Mouse (Mus musculus): ENCODE results near the gene Tmem41b. TPM values are rescaled to one million over a fixed set of nuclear protein-coding genes. Genes with fewer than 3 reads are reported as not detected.
"Not testable (repeated sequence)": the region's sequence is repeated elsewhere in the genome, so short reads cannot be mapped to it uniquely, and the experiment has no call there.

Gene Tmem41b
- 69.5 and 75.6 TPM in 2 replicates for polyA plus RNA-seq (2015; fragmentation: Nextera tagmentation; extraction: Ambion mirVana)

GRCm38 (mm10) chr7:109986775-109987174 is at the start of gene Tmem41b:
Gene Tmem41b (minus strand): TSS chr7:109986929.
- Histone ChIP-seq H3K27ac (peak within 1 kb of the TSS; percentile 84), H3K4me3 (peak within 1 kb of the TSS; percentile 64), H3K4me1 (replicated peaks) (peaks cover 21% of the 10 kb centered on the region), H3K4me2 (peak within 1 kb of the TSS; percentile 64), H3K9ac (peak within 1 kb of the TSS; percentile 82)
- H3K9me3 ChIP-seq, H3K27me3 ChIP-seq, H3K36me3 ChIP-seq: not testable (repeated sequence)
- WGBS, result 39% methylated on average over 6 of the region's 6 CpGs
- peak; percentile 23 for ATAC-seq (ENCODE audit: low FRiP score)

- no peak overlapping the region for H3K4me2 ChIP-seq
- H3K36me3 ChIP-seq, result peaks cover 41% of the 10 kb centered on the region
- 91% methylated on average over 3 of the region's 3 CpGs for WGBS
- H3K9me3 ChIP-seq, result no peaks in the 10 kb centered on the region
- no peaks in the 10 kb centered on the region for H3K4me1 ChIP-seq (replicated peaks)
- H3K27me3 ChIP-seq, result no peaks in the 10 kb centered on the region
- no peak overlapping the region for H3K4me3 ChIP-seq
- no peak for ATAC-seq (ENCODE audit: low FRiP score)
- H3K9ac ChIP-seq, result no peak overlapping the region
- no peak overlapping the region for H3K27ac ChIP-seq
Observed at GRCm38 (mm10) chr7:110030342-110030741, 43.6 kb upstream of the Tmem41b start.

GRCm38 (mm10) chr7:110028826-110029225 is 42.1 kb upstream of the Tmem41b start:
- no peak overlapping the region for H3K27ac ChIP-seq
- no peaks in the 10 kb centered on the region for H3K9me3 ChIP-seq
- no peaks in the 10 kb centered on the region for H3K4me1 ChIP-seq (replicated peaks)
- H3K9ac ChIP-seq, result no peak overlapping the region
- no peaks in the 10 kb centered on the region for H3K27me3 ChIP-seq
- 73% methylated on average over 1 of the region's 1 CpGs for WGBS
- ATAC-seq (ENCODE audit: low FRiP score), result no peak
- H3K4me2 ChIP-seq, result no peak overlapping the region
- peaks cover 40% of the 10 kb centered on the region for H3K36me3 ChIP-seq
- no peak overlapping the region for H3K4me3 ChIP-seq

GRCm38 (mm10) chr7:110026594-110026993 is 39.9 kb upstream of the Tmem41b start:
- peaks cover 23% of the 10 kb centered on the region for H3K36me3 ChIP-seq
- WGBS, result 87% methylated on average over 2 of the region's 2 CpGs
- no peaks in the 10 kb centered on the region for H3K9me3 ChIP-seq
- H3K9ac ChIP-seq, result no peak overlapping the region
- H3K27ac ChIP-seq, result no peak overlapping the region
- H3K27me3 ChIP-seq, result no peaks in the 10 kb centered on the region
- H3K4me3 ChIP-seq, result no peak overlapping the region
- H3K4me1 ChIP-seq (replicated peaks), result no peaks in the 10 kb centered on the region
- no peak overlapping the region for H3K4me2 ChIP-seq
- ATAC-seq (ENCODE audit: low FRiP score), result no peak

- H3K9me3 ChIP-seq, result no peaks in the 10 kb centered on the region
Observed at GRCm38 (mm10) chr7:110023553-110023952, 36.8 kb upstream of the Tmem41b start.

GRCm38 (mm10) chr7:110018631-110019482 is 32.1 kb upstream of the Tmem41b start:
- Histone ChIP-seq H3K9me3 (no peaks in the 10 kb centered on the region), H3K4me2 (peak overlapping the region; percentile 96), H3K27ac (peak overlapping the region; percentile 94), H3K4me3 (peak overlapping the region; percentile 99), H3K27me3 (no peaks in the 10 kb centered on the region), H3K4me1 (replicated peaks) (peaks cover 14% of the 10 kb centered on the region), H3K9ac (peak overlapping the region; percentile 99), H3K36me3 (peaks cover under 1% of the 10 kb centered on the region; the same call in 1 of the 2 replicates)
- under 1% methylated on average over 40 of the region's 42 CpGs for WGBS
- peak; percentile 86 for ATAC-seq (ENCODE audit: low FRiP score)

More at GRCm38 (mm10) chr7:110023553-110023952, 36.8 kb upstream of the Tmem41b start:
- H3K27ac ChIP-seq, result no peak overlapping the region
- no peak overlapping the region for H3K9ac ChIP-seq
- H3K4me2 ChIP-seq, result no peak overlapping the region
- WGBS, result 85% methylated on average over 1 of the region's 1 CpGs
- H3K4me1 ChIP-seq (replicated peaks), result peaks cover 14% of the 10 kb centered on the region
- H3K4me3 ChIP-seq, result no peak overlapping the region
- no peaks in the 10 kb centered on the region for H3K27me3 ChIP-seq
- ATAC-seq (ENCODE audit: low FRiP score), result no peak
- H3K36me3 ChIP-seq, result peaks cover 5% of the 10 kb centered on the region; the same call in 1 of the 2 replicates

GRCm38 (mm10) chr7:110018117-110018630 is 31.4 kb upstream of the Tmem41b start, which contains the start of gene Ipo7:
Gene Ipo7 (plus strand): TSS chr7:110018274.
- no peaks in the 10 kb centered on the region for H3K9me3 ChIP-seq
- H3K36me3 ChIP-seq, result no peaks in the 10 kb centered on the region; the same call in 1 of the 2 replicates
- H3K4me3 ChIP-seq, result peak within 1 kb of the TSS; percentile 99
- peak; percentile 99 for ATAC-seq (ENCODE audit: low FRiP score)
- H3K27ac ChIP-seq, result peak within 1 kb of the TSS; percentile 94
- H3K9ac ChIP-seq, result peak within 1 kb of the TSS; percentile 99
- H3K4me1 ChIP-seq (replicated peaks), result peaks cover 14% of the 10 kb centered on the region
- no peaks in the 10 kb centered on the region for H3K27me3 ChIP-seq
- H3K4me2 ChIP-seq, result peak within 1 kb of the TSS; percentile 96
- WGBS, result under 1% methylated on average over 47 of the region's 48 CpGs

- 86% methylated on average over 5 of the region's 5 CpGs for WGBS
- Histone ChIP-seq H3K4me1 (replicated peaks) (peaks cover 6% of the 10 kb centered on the region), H3K4me2 (no peak overlapping the region), H3K27me3 (no peaks in the 10 kb centered on the region), H3K9ac (no peak overlapping the region), H3K27ac (no peak overlapping the region), H3K36me3 (no peaks in the 10 kb centered on the region), H3K9me3 (no peaks in the 10 kb centered on the region), H3K4me3 (no peak overlapping the region)
- ATAC-seq (ENCODE audit: low FRiP score), result no peak
Observed at GRCm38 (mm10) chr7:110014272-110014671, 27.5 kb upstream of the Tmem41b start.

GRCm38 (mm10) chr7:110011417-110011816 is 24.7 kb upstream of the Tmem41b start:
- no peak for ATAC-seq (ENCODE audit: low FRiP score)
- H3K36me3 ChIP-seq, result no peaks in the 10 kb centered on the region
- no peaks in the 10 kb centered on the region for H3K27me3 ChIP-seq
- H3K27ac ChIP-seq, result no peak overlapping the region
- H3K4me2 ChIP-seq, result no peak overlapping the region
- WGBS, result 56% methylated on average over 1 of the region's 1 CpGs
- H3K4me3 ChIP-seq, result no peak overlapping the region
- no peak overlapping the region for H3K9ac ChIP-seq
- H3K4me1 ChIP-seq (replicated peaks), result no peaks in the 10 kb centered on the region
- H3K9me3 ChIP-seq, result no peaks in the 10 kb centered on the region

GRCm38 (mm10) chr7:110009084-110009483 is 22.4 kb upstream of the Tmem41b start:
- H3K9me3 ChIP-seq, result no peaks in the 10 kb centered on the region
- no peak overlapping the region for H3K4me3 ChIP-seq
- WGBS, result 93% methylated on average over 6 of the region's 6 CpGs
- H3K27ac ChIP-seq, result no peak overlapping the region
- no peak for ATAC-seq (ENCODE audit: low FRiP score)
- H3K9ac ChIP-seq, result no peak overlapping the region
- no peaks in the 10 kb centered on the region for H3K27me3 ChIP-seq
- H3K4me1 ChIP-seq (replicated peaks), result no peaks in the 10 kb centered on the region
- H3K36me3 ChIP-seq, result no peaks in the 10 kb centered on the region
- H3K4me2 ChIP-seq, result no peak overlapping the region

GRCm38 (mm10) chr7:110008513-110008912 is 21.8 kb upstream of the Tmem41b start:
- Histone ChIP-seq H3K4me3 (no peak overlapping the region), H3K4me2 (no peak overlapping the region), H3K36me3 (no peaks in the 10 kb centered on the region), H3K27ac (no peak overlapping the region), H3K9me3 (no peaks in the 10 kb centered on the region), H3K27me3 (no peaks in the 10 kb centered on the region), H3K9ac (no peak overlapping the region), H3K4me1 (replicated peaks) (no peaks in the 10 kb centered on the region)
- WGBS, result 94% methylated on average over 1 of the region's 1 CpGs
- ATAC-seq (ENCODE audit: low FRiP score), result no peak

GRCm38 (mm10) chr7:110006471-110007195 is 19.9 kb upstream of the Tmem41b start:
- H3K4me1 ChIP-seq (replicated peaks), result peaks cover 6% of the 10 kb centered on the region; the same call in 1 of the 2 replicates
- H3K4me2 ChIP-seq, result no peak overlapping the region
- H3K27ac ChIP-seq, result no peak overlapping the region
- H3K9ac ChIP-seq, result no peak overlapping the region
- H3K9me3 ChIP-seq, result no peaks in the 10 kb centered on the region
- WGBS, result 85% methylated on average over 5 of the region's 5 CpGs
- ATAC-seq (ENCODE audit: low FRiP score), result no peak
- no peaks in the 10 kb centered on the region for H3K27me3 ChIP-seq
- H3K4me3 ChIP-seq, result no peak overlapping the region
- H3K36me3 ChIP-seq, result no peaks in the 10 kb centered on the region

Data from hindbrain, embryonic 13.5 days (tissue).